Mouse (Mus musculus) WW6 (cell line): ENCODE results near the gene Aurkaip1.

ENCODE experiments used
- DNase-seq: peaks from one replicate; pipeline ENCODE4 v3.0.0-alpha.2; 2013; ENCODE audit warnings: low read depth, low spot score

The Aurkaip1 gene

GRCm38 (mm10) chr4:155851951-155852411 lies 20.9 kb downstream of the Aurkaip1 start:
- no peak for DNase-seq

GRCm38 (mm10) chr4:155853421-155853820 lies 22.3 kb downstream of the Aurkaip1 start:
- no peak for DNase-seq

GRCm38 (mm10) chr4:155854991-155855390 lies 23.9 kb downstream of the Aurkaip1 start:
- no peak for DNase-seq

GRCm38 (mm10) chr4:155856071-155856470 lies 25.0 kb downstream of the Aurkaip1 start:
- no peak for DNase-seq

GRCm38 (mm10) chr4:155856881-155857280 lies 25.8 kb downstream of the Aurkaip1 start:
- no peak for DNase-seq

GRCm38 (mm10) chr4:155859318-155859717 lies 28.2 kb downstream of the Aurkaip1 start:
- DNase-seq = peak; percentile 40

GRCm38 (mm10) chr4:155861787-155862186 lies 30.7 kb downstream of the Aurkaip1 start:
- DNase-seq = no peak

GRCm38 (mm10) chr4:155863001-155863400 lies 31.9 kb downstream of the Aurkaip1 start, which contains the start of gene Tas1r3:
TSS of gene Tas1r3 (minus strand) at chr4:155863362.
- DNase-seq = no peak

GRCm38 (mm10) chr4:155868614-155869298 lies 37.7 kb downstream of the Aurkaip1 start:
- no peak for DNase-seq

GRCm38 (mm10) chr4:155869317-155870033 lies 38.4 kb downstream of the Aurkaip1 start, which contains the start of the genes Cptp and Ints11:
TSS of gene Cptp (minus strand) at chr4:155869440.
TSS of gene Ints11 (plus strand) at chr4:155869546.
- peak; percentile 83 for DNase-seq

GRCm38 (mm10) chr4:155871404-155871803 lies 40.3 kb downstream of the Aurkaip1 start:
- DNase-seq = no peak
